Mouse (Mus musculus) liver, postnatal 0 days (tissue): ENCODE measurements around the gene Sgms1.

Experiments used
- CTCF ChIP-seq: sonication (generic); IDR thresholded peaks from 2 replicates; pipeline ENCODE4 v1.5.1; 2016; ENCODE audit warnings: antibody characterized with exemption, low read depth
- EP300 ChIP-seq: IDR thresholded peaks from 2 replicates; pipeline ENCODE4 v1.6.1; 2016; ENCODE audit warnings: antibody characterized with exemption, low read depth, mild to moderate bottlenecking

GRCm38 (mm10) chr19:32263753-32264152 lies 125.8 kb downstream of the Sgms1 start:
- TF ChIP-seq CTCF (no peak), EP300 (peak; percentile 58)
